23 mouse cellular contexts compared by ENCODE assay signal in the genomic region with DNA sequence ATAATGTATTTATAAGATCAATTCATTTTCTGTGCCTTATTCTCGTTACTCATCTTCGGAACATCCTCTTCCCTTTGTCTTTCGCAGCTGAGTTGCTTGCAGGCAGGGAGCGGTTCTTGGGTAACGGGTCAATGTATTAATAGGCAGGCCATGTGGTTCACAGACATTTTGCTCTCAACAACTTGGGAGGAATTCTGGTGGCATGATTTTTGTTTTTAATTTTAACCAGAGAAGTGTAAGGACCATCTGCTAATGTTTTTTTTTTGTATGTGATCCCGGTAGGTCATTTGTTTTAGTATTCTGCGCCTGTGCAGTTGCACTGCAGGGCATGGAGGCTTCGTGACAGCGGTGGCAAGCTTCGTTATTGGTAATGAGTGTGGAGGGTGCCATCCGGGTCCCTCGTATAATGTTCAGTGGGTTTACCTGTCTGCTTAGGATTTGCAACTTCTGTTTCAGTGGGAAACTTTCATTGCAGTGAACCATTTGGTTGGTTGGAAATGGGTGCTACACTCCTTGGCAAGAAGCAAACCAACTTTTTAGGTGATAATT. TPM values are rescaled to one million over a fixed set of nuclear protein-coding genes. Genes with fewer than 3 reads are reported as not detected.
A peak's percentile ranks its signal among the peaks of the same experiment; 100 is the strongest.
DNase-seq lines count a peak whose midpoint lies in the region; ATAC-seq and TF ChIP-seq lines count a peak whose summit lies in the region.
"Had no signal": no experiment of that assay in that cellular context is flagged by ENCODE, and none has a peak within 500 bp of the region (broad histone marks: within the 10 kb centered on the region; RNA-seq: fewer than 3 reads in every experiment).

No protein-coding gene starts in this region.

- no peak overlapping the region for H3K4me3 ChIP-seq in forebrain, embryonic 15.5 days
- H3K4me3 ChIP-seq in forebrain, embryonic 10.5 days, result no peak overlapping the region
- H3K4me3 ChIP-seq in layer of hippocampus, adult 2 months, result no peak overlapping the region
- H3K4me3 ChIP-seq: embryonic facial prominence, embryonic 12.5 days; gastrocnemius, adult 2 months; heart, embryonic 10.5 days; limb, embryonic 13.5 days; liver, embryonic 12.5 days; midbrain, embryonic 10.5 days; neural tube, embryonic 15.5 days; stomach, embryonic 15.5 days had no signal

- no peaks in the 10 kb centered on the region for H3K36me3 ChIP-seq in forebrain, embryonic 15.5 days
- 0 out of 2 replicates have a peak, but pooled peaks cover 3% of the 10 kb centered on the region for H3K36me3 ChIP-seq in forebrain, embryonic 10.5 days (replicated peaks)
- H3K36me3 ChIP-seq: embryonic facial prominence, embryonic 12.5 days; heart, embryonic 10.5 days; limb, embryonic 13.5 days; liver, embryonic 12.5 days; neural tube, embryonic 15.5 days; stomach, embryonic 15.5 days had no signal

- H3K27ac ChIP-seq in forebrain, embryonic 15.5 days (replicated peaks), result peak overlapping the region; percentile 53
- no peak overlapping the region for H3K27ac ChIP-seq in forebrain, embryonic 10.5 days
- H3K27ac ChIP-seq in layer of hippocampus, adult 2 months, result peak overlapping the region; percentile 61; the same call in 1 of the 2 replicates
- H3K27ac ChIP-seq: embryonic facial prominence, embryonic 12.5 days; gastrocnemius, adult 2 months; heart, embryonic 10.5 days; limb, embryonic 13.5 days; liver, embryonic 12.5 days; midbrain, embryonic 10.5 days; neural tube, embryonic 15.5 days; stomach, embryonic 15.5 days had no signal

- no peaks in the 10 kb centered on the region for H3K9me3 ChIP-seq in forebrain, embryonic 15.5 days
- peaks cover 11% of the 10 kb centered on the region; the same call in 1 of the 2 replicates for H3K9me3 ChIP-seq in forebrain, embryonic 10.5 days
- H3K9me3 ChIP-seq: embryonic facial prominence, embryonic 12.5 days; heart, embryonic 10.5 days; limb, embryonic 13.5 days; liver, embryonic 12.5 days; midbrain, embryonic 10.5 days; neural tube, embryonic 15.5 days; stomach, embryonic 15.5 days had no signal

- H3K9ac ChIP-seq in forebrain, embryonic 15.5 days (replicated peaks), result no peak overlapping the region
- H3K9ac ChIP-seq: embryonic facial prominence, embryonic 12.5 days; limb, embryonic 13.5 days; liver, embryonic 12.5 days; neural tube, embryonic 15.5 days; stomach, embryonic 15.5 days had no signal

- peaks cover 60% of the 10 kb centered on the region for H3K4me1 ChIP-seq in forebrain, embryonic 15.5 days
- peaks cover 38% of the 10 kb centered on the region for H3K4me1 ChIP-seq in forebrain, embryonic 10.5 days
- H3K4me1 ChIP-seq: liver, embryonic 12.5 days had no signal

- no peaks in the 10 kb centered on the region for H3K27me3 ChIP-seq in forebrain, embryonic 15.5 days
- no peaks in the 10 kb centered on the region for H3K27me3 ChIP-seq in forebrain, embryonic 10.5 days (ENCODE audit: poor library complexity, severe bottlenecking)
- H3K27me3 ChIP-seq: embryonic facial prominence, embryonic 12.5 days; limb, embryonic 13.5 days; liver, embryonic 12.5 days; neural tube, embryonic 15.5 days; stomach, embryonic 15.5 days had no signal

- WGBS in forebrain, embryonic 15.5 days, result 56% methylated on average over 12 of the region's 12 CpGs
- 89% methylated on average over 12 of the region's 12 CpGs for WGBS in forebrain, embryonic 10.5 days

- ATAC-seq in cerebellum, adult (ENCODE audit: insufficient number of reproducible peaks, low FRiP score, low TSS enrichment), result peak; percentile 47; the same call in 1 of the 2 replicates
- ATAC-seq in forebrain, embryonic 15.5 days (replicated peaks), result no peak
- ATAC-seq: liver, embryonic 12.5 days had no signal

- no peak for DNase-seq in cerebellum, postnatal 4 days (ENCODE audit: low spot score in 2 of 2)
- no peak for DNase-seq in forebrain, embryonic 10.5 days (ENCODE audit: extremely low spot score, low spot score)
- DNase-seq in layer of hippocampus, adult 2 months (ENCODE audit: low spot score in 2 of 2), result no peak
- DNase-seq in layer of hippocampus, adult 18-20 months (ENCODE audit: low spot score in 2 of 2), result no peak
- DNase-seq in right cerebral cortex, postnatal 14 days, result no peak
- DNase-seq: adrenal gland, postnatal 14 days; gastrocnemius, adult 2 months; heart, postnatal 4 days; kidney, adult 2 months; kidney, postnatal 10 days; lung, adult 18-20 months; lung, postnatal 10 days; right cerebral cortex, adult 18-20 months; thymus, postnatal 36 days had no signal

- H3K4me2 ChIP-seq in forebrain, embryonic 15.5 days (replicated peaks), result no peak overlapping the region
- H3K4me2 ChIP-seq: embryonic facial prominence, embryonic 12.5 days; limb, embryonic 13.5 days; liver, embryonic 12.5 days; neural tube, embryonic 15.5 days; stomach, embryonic 15.5 days had no signal

- no peak for TF ChIP-seq CTCF in layer of hippocampus, adult 2 months (conservative IDR thresholded peaks at IDR 0.05)

RNA-seq across cellular contexts. Expression of a gene that starts 41.4 kb away (rescaled TPM):
- 171 and 172 TPM in 2 replicates for polyA plus RNA-seq in forebrain, embryonic 15.5 days (2015; fragmentation: Nextera tagmentation; extraction: Ambion mirVana)
- polyA plus RNA-seq in forebrain, embryonic 10.5 days (2016; fragmentation: Nextera tagmentation; extraction: Ambion mirVana), result 30.9 and 35.8 TPM in 2 replicates
- total RNA-seq in layer of hippocampus, adult 2 months (2021), result 100 to 1,000 TPM; 467 to 553 TPM
- 100 to 1,000 TPM; 504 to 525 TPM for total RNA-seq in layer of hippocampus, adult 18-20 months (2021)
